Mouse (Mus musculus) stomach, embryonic 14.5 days (tissue): ENCODE data around the gene Nop10. TPM values are rescaled to one million over a fixed set of nuclear protein-coding genes. Genes with fewer than 3 reads are reported as not detected.

Source experiments
- polyA plus RNA-seq: library from polyadenylated mRNA; unstranded; fragments of >200 nt; fragmentation: Nextera tagmentation; extraction: Ambion mirVana; gene quantifications from 2 replicates; pipeline ENCODE4 v1.2.1, GENCODE M21; 2014

Nop10 gene
- polyA plus RNA-seq, 1 experiment from 2014 or later = 199 TPM

Other genes with a start within 250 kb of the Nop10 start
- gene Olfr1310, start 249.2 kb upstream of the Nop10 start, polyA plus RNA-seq = not detected in 2 replicates
- not detected in 2 replicates for gene Olfr1311, start 237.5 kb upstream of the Nop10 start, polyA plus RNA-seq
- gene Olfr1312, start 211.7 kb upstream of the Nop10 start, polyA plus RNA-seq = not detected in 2 replicates
- gene Olfr1313, start 184.1 kb upstream of the Nop10 start, polyA plus RNA-seq = not detected in 2 replicates
- gene Olfr1314, start 165.1 kb upstream of the Nop10 start, polyA plus RNA-seq = not detected in 2 replicates
- gene Olfr1315-ps1, start 146.5 kb upstream of the Nop10 start, polyA plus RNA-seq = not detected in 2 replicates
- not detected in 2 replicates for gene Olfr1316, start 126.9 kb upstream of the Nop10 start, polyA plus RNA-seq
- gene Olfr1317, start 121.6 kb upstream of the Nop10 start, polyA plus RNA-seq = not detected in 2 replicates
- not detected in 2 replicates for gene Olfr1318, start 107.7 kb upstream of the Nop10 start, polyA plus RNA-seq
- 23.0 and 26.4 TPM in 2 replicates for gene Lpcat4, start 22.5 kb upstream of the Nop10 start, polyA plus RNA-seq
- not detected in 2 replicates for gene Nutm1, start 2.6 kb upstream of the Nop10 start, polyA plus RNA-seq
- gene Slc12a6, start 3.9 kb downstream of the Nop10 start, polyA plus RNA-seq = 18.9 and 19.9 TPM in 2 replicates
- gene Gm21985, start 4.4 kb downstream of the Nop10 start, polyA plus RNA-seq = not detected in 2 replicates
- gene Emc4, start 106.1 kb downstream of the Nop10 start, polyA plus RNA-seq = 90.8 and 98.1 TPM in 2 replicates
- 47.7 and 49.3 TPM in 2 replicates for gene Katnbl1, start 117.3 kb downstream of the Nop10 start, polyA plus RNA-seq
- 17.5 and 19.4 TPM in 2 replicates for gene Emc7, start 193.1 kb downstream of the Nop10 start, polyA plus RNA-seq
- gene Chrm5, start 218.8 kb downstream of the Nop10 start, polyA plus RNA-seq = 0.36 TPM in 1 of 2 replicates, not detected in the other
- 7.1 and 8.0 TPM in 2 replicates for gene Aven, start 231.0 kb downstream of the Nop10 start, polyA plus RNA-seq